12 mouse cellular contexts compared by ENCODE assay signal in the genomic region with DNA sequence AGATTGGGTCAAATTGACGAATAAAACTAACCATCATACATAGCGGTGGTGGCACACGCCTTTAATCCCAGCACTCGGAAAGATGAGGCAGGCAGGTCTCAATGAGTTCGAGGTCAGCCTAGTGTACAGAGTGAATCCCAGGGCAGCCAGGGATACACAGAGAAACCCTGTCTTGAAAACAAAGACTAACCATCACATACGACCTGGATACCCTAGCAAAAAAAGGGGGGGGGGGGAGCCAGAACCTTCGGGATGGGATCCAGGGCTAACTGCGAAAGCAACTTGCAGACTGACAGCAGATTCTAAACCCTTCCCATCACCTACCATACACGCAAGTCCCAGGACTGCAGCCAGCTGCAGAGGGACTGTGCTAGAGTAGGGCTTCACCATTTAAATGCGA. TPM values are rescaled to one million over a fixed set of nuclear protein-coding genes. Genes with fewer than 3 reads are reported as not detected.
A peak's percentile ranks its signal among the peaks of the same experiment; 100 is the strongest.
DNase-seq lines count a peak whose midpoint lies in the region; ATAC-seq and TF ChIP-seq lines count a peak whose summit lies in the region.
"Had no signal": no experiment of that assay in that cellular context is flagged by ENCODE, and none has a peak within 500 bp of the region (broad histone marks: within the 10 kb centered on the region; RNA-seq: fewer than 3 reads in every experiment).

No protein-coding gene starts in this region.

- no peak for ATAC-seq in heart, embryonic 16.5 days (replicated peaks; ENCODE audit: extremely low read depth, insufficient read depth, low FRiP score)
- no peak for ATAC-seq in megakaryocyte, adult 5-6 weeks (ENCODE audit: poor library complexity, severe bottlenecking)
- ATAC-seq in liver, postnatal 0 days: no peak
- no peak for ATAC-seq in intestine, embryonic 16.5 days
- ATAC-seq: hindbrain, embryonic 16.5 days had no signal

- no peak overlapping the region for H3K4me3 ChIP-seq in heart, embryonic 16.5 days (ENCODE audit: low read length)
- peak overlapping the region; percentile 84 for H3K4me3 ChIP-seq in megakaryocyte, embryonic 14.5 days (replicated peaks)
- H3K4me3 ChIP-seq in bone marrow macrophage, adult 2 months (ENCODE audit: insufficient read depth, low read length): peak overlapping the region; percentile 53
- H3K4me3 ChIP-seq in liver, postnatal 0 days (ENCODE audit: low read depth, low read length): no peak overlapping the region
- no peak overlapping the region for H3K4me3 ChIP-seq in intestine, embryonic 16.5 days (ENCODE audit: low read length)
- H3K4me3 ChIP-seq: forebrain, embryonic 15.5 days; neural tube, embryonic 12.5 days had no signal

- 82% methylated on average over 10 of the region's 10 CpGs for WGBS in heart, embryonic 16.5 days
- WGBS in liver, postnatal 0 days (ENCODE audit: insufficient replicate concordance): 84% methylated on average over 10 of the region's 10 CpGs
- WGBS in intestine, embryonic 16.5 days: 87% methylated on average over 10 of the region's 10 CpGs

- H3K4me2 ChIP-seq in heart, embryonic 16.5 days (ENCODE audit: low read depth, low read length): no peak overlapping the region; the same call in 1 of the 2 replicates
- peak overlapping the region; percentile 57 for H3K4me2 ChIP-seq in liver, postnatal 0 days (ENCODE audit: low read depth, low read length)
- no peak overlapping the region for H3K4me2 ChIP-seq in intestine, embryonic 16.5 days (ENCODE audit: low read depth, low read length)
- H3K4me2 ChIP-seq: forebrain, embryonic 15.5 days; neural tube, embryonic 12.5 days had no signal

- H3K36me3 ChIP-seq in heart, embryonic 16.5 days (ENCODE audit: control insufficient read depth, insufficient read depth): no peaks in the 10 kb centered on the region
- H3K36me3 ChIP-seq in megakaryocyte, embryonic 14.5 days (replicated peaks; ENCODE audit: low read length): no peaks in the 10 kb centered on the region
- no peaks in the 10 kb centered on the region for H3K36me3 ChIP-seq in liver, postnatal 0 days (replicated peaks; ENCODE audit: insufficient read depth, low read length)
- no peaks in the 10 kb centered on the region for H3K36me3 ChIP-seq in intestine, embryonic 16.5 days (ENCODE audit: control insufficient read depth, insufficient read depth, low read length)

- DNase-seq in heart, postnatal 14 days: no peak
- no peak for DNase-seq in liver, postnatal 0 days
- DNase-seq in cerebellum, adult 9-10 months: no peak
- DNase-seq: cerebellum, adult 8-10 months had no signal

- peak overlapping the region; percentile 70; the same call in 1 of the 2 replicates for H3K27ac ChIP-seq in heart, embryonic 16.5 days (ENCODE audit: low read length)
- H3K27ac ChIP-seq in bone marrow macrophage, adult 2 months (ENCODE audit: insufficient read depth, low read depth, low read length): peak overlapping the region; percentile 99
- H3K27ac ChIP-seq in liver, postnatal 0 days (ENCODE audit: low read depth): peak overlapping the region; percentile 49
- no peak overlapping the region for H3K27ac ChIP-seq in intestine, embryonic 16.5 days (ENCODE audit: low read length)
- H3K27ac ChIP-seq: forebrain, embryonic 15.5 days; neural tube, embryonic 12.5 days had no signal

- no peak for TF ChIP-seq POLR2A in bone marrow macrophage, adult 2 months (IDR thresholded peaks at IDR 0.05; ENCODE audit: borderline replicate concordance, low read depth, low read length)

- no peak for TF ChIP-seq CTCF in bone marrow macrophage, adult 2 months (IDR thresholded peaks at IDR 0.05; ENCODE audit: low read depth, low read length)
- no peak for TF ChIP-seq CTCF in liver, postnatal 0 days (IDR thresholded peaks at IDR 0.05; ENCODE audit: low read depth)

- TF ChIP-seq EP300 in liver, postnatal 0 days (IDR thresholded peaks at IDR 0.05; ENCODE audit: low read depth): no peak

- H3K27me3 ChIP-seq in heart, embryonic 16.5 days (ENCODE audit: control insufficient read depth, insufficient read depth, low read length): no peaks in the 10 kb centered on the region
- H3K27me3 ChIP-seq in megakaryocyte, embryonic 14.5 days (replicated peaks): no peaks in the 10 kb centered on the region
- no peaks in the 10 kb centered on the region for H3K27me3 ChIP-seq in liver, postnatal 0 days (ENCODE audit: insufficient read depth, low read length)
- no peaks in the 10 kb centered on the region for H3K27me3 ChIP-seq in intestine, embryonic 16.5 days (replicated peaks; ENCODE audit: control insufficient read depth, insufficient read depth, low read length)
- H3K27me3 ChIP-seq: forebrain, embryonic 15.5 days; neural tube, embryonic 12.5 days had no signal

- no peak overlapping the region for H3K9ac ChIP-seq in heart, embryonic 16.5 days (ENCODE audit: low read length)
- no peak overlapping the region for H3K9ac ChIP-seq in liver, postnatal 0 days (replicated peaks)
- no peak overlapping the region for H3K9ac ChIP-seq in intestine, embryonic 16.5 days (ENCODE audit: low read depth, low read length)
- H3K9ac ChIP-seq: forebrain, embryonic 15.5 days; neural tube, embryonic 12.5 days had no signal

- H3K4me1 ChIP-seq in heart, embryonic 16.5 days (ENCODE audit: control insufficient read depth, insufficient read depth, low read length): peaks cover 9% of the 10 kb centered on the region
- H3K4me1 ChIP-seq in megakaryocyte, embryonic 14.5 days: peaks cover 51% of the 10 kb centered on the region
- peaks cover 34% of the 10 kb centered on the region for H3K4me1 ChIP-seq in bone marrow macrophage, adult 2 months (ENCODE audit: control insufficient read depth, insufficient read depth, low read length)
- H3K4me1 ChIP-seq in liver, postnatal 0 days (ENCODE audit: insufficient read depth): peaks cover 17% of the 10 kb centered on the region
- H3K4me1 ChIP-seq in intestine, embryonic 16.5 days (ENCODE audit: control insufficient read depth, insufficient read depth, low read length): no peaks in the 10 kb centered on the region
- H3K4me1 ChIP-seq: forebrain, embryonic 15.5 days; neural tube, embryonic 12.5 days had no signal

- intact Hi-C loops in heart, postnatal 14 days (cut with DNase I): loop anchor here (2.0 kb wide), 2 partner anchors 132 to 384 kb away; partner anchors contain the start of genes Fbxo45 and Wdr53

- H3K9me3 ChIP-seq in heart, embryonic 16.5 days (replicated peaks; ENCODE audit: control insufficient read depth, low read length): no peaks in the 10 kb centered on the region
- H3K9me3 ChIP-seq in megakaryocyte, embryonic 14.5 days: no peaks in the 10 kb centered on the region
- no peaks in the 10 kb centered on the region for H3K9me3 ChIP-seq in liver, postnatal 0 days (ENCODE audit: low read length)
- no peaks in the 10 kb centered on the region for H3K9me3 ChIP-seq in intestine, embryonic 16.5 days (ENCODE audit: control insufficient read depth, low read length)
- H3K9me3 ChIP-seq: forebrain, embryonic 15.5 days; neural tube, embryonic 12.5 days had no signal

RNA-seq across cellular contexts. Expression of gene Cep19, which starts 14.8 kb away (rescaled TPM):
- 21.7 and 26.3 TPM in 2 replicates for polyA plus RNA-seq in heart, embryonic 16.5 days (2015; fragmentation: Nextera tagmentation; extraction: Ambion mirVana)
- 10 to 100 TPM in 1 of 2 experiments, 1 to 10 TPM in 1; 8.9 to 10.2 TPM for total RNA-seq in heart, postnatal 14 days (2021)
- 1.6 and 2.0 TPM in 2 replicates for polyA plus RNA-seq in megakaryocyte, embryonic 14.5 days (2012; ENCODE audit: insufficient read depth, low replicate concordance)
- total RNA-seq in megakaryocyte, adult 5-6 weeks (2015): 24.0 and 27.4 TPM in 2 replicates
- total RNA-seq in megakaryocyte, adult 5-6 weeks (2017): 36.6 and 44.3 TPM in 2 replicates
- 10.9 and 12.2 TPM in 2 replicates for polyA plus RNA-seq in bone marrow macrophage, adult 2 months (2012; ENCODE audit: insufficient read depth, insufficient read length, missing spikeins)
- 5.3 and 5.4 TPM in 2 replicates for polyA plus RNA-seq in liver, postnatal 0 days (2015; fragmentation: Nextera tagmentation; extraction: Ambion mirVana)
- polyA plus RNA-seq in intestine, embryonic 16.5 days (2015; fragmentation: Nextera tagmentation; extraction: Ambion mirVana): 26.1 and 29.3 TPM in 2 replicates

RNA-seq across cellular contexts. Expression of gene Pigx, which starts 14.9 kb away (rescaled TPM):
- 63.6 and 73.0 TPM in 2 replicates for polyA plus RNA-seq in heart, embryonic 16.5 days (2015; fragmentation: Nextera tagmentation; extraction: Ambion mirVana)
- 10 to 100 TPM; 18.8 to 24.5 TPM for total RNA-seq in heart, postnatal 14 days (2021)
- polyA plus RNA-seq in megakaryocyte, embryonic 14.5 days (2012; ENCODE audit: insufficient read depth, low replicate concordance): 30.0 and 61.3 TPM in 2 replicates
- 84.8 and 109 TPM in 2 replicates for total RNA-seq in megakaryocyte, adult 5-6 weeks (2015)
- 33.2 and 38.3 TPM in 2 replicates for total RNA-seq in megakaryocyte, adult 5-6 weeks (2017)
- polyA plus RNA-seq in bone marrow macrophage, adult 2 months (2012; ENCODE audit: insufficient read depth, insufficient read length, missing spikeins): 39.1 and 49.3 TPM in 2 replicates
- polyA plus RNA-seq in liver, postnatal 0 days (2015; fragmentation: Nextera tagmentation; extraction: Ambion mirVana): 65.3 and 66.6 TPM in 2 replicates
- 108 and 109 TPM in 2 replicates for polyA plus RNA-seq in intestine, embryonic 16.5 days (2015; fragmentation: Nextera tagmentation; extraction: Ambion mirVana)

RNA-seq across cellular contexts. Expression of gene Pak2, which starts 35.3 kb away (rescaled TPM):
- polyA plus RNA-seq in heart, embryonic 16.5 days (2015; fragmentation: Nextera tagmentation; extraction: Ambion mirVana): 23.9 and 26.5 TPM in 2 replicates
- total RNA-seq in heart, postnatal 14 days (2021): 10 to 100 TPM; 31.9 to 32.9 TPM
- polyA plus RNA-seq in megakaryocyte, embryonic 14.5 days (2012; ENCODE audit: insufficient read depth, low replicate concordance): 16.0 and 24.5 TPM in 2 replicates
- 78.8 and 81.9 TPM in 2 replicates for total RNA-seq in megakaryocyte, adult 5-6 weeks (2015)
- 78.5 and 88.8 TPM in 2 replicates for total RNA-seq in megakaryocyte, adult 5-6 weeks (2017)
- 58.8 and 63.0 TPM in 2 replicates for polyA plus RNA-seq in bone marrow macrophage, adult 2 months (2012; ENCODE audit: insufficient read depth, insufficient read length, missing spikeins)
- polyA plus RNA-seq in liver, postnatal 0 days (2015; fragmentation: Nextera tagmentation; extraction: Ambion mirVana): 9.1 and 10.3 TPM in 2 replicates
- polyA plus RNA-seq in intestine, embryonic 16.5 days (2015; fragmentation: Nextera tagmentation; extraction: Ambion mirVana): 34.5 and 34.6 TPM in 2 replicates

RNA-seq across cellular contexts. Expression of gene Nrros, which starts 51.0 kb away (rescaled TPM):
- 18.1 and 20.5 TPM in 2 replicates for polyA plus RNA-seq in heart, embryonic 16.5 days (2015; fragmentation: Nextera tagmentation; extraction: Ambion mirVana)
- total RNA-seq in heart, postnatal 14 days (2021): 1 to 10 TPM; 5.8 to 7.3 TPM
- 75.8 and 110 TPM in 2 replicates for polyA plus RNA-seq in megakaryocyte, embryonic 14.5 days (2012; ENCODE audit: insufficient read depth, low replicate concordance)
- 194 and 211 TPM in 2 replicates for total RNA-seq in megakaryocyte, adult 5-6 weeks (2015)
- 134 and 165 TPM in 2 replicates for total RNA-seq in megakaryocyte, adult 5-6 weeks (2017)
- 227 and 230 TPM in 2 replicates for polyA plus RNA-seq in bone marrow macrophage, adult 2 months (2012; ENCODE audit: insufficient read depth, insufficient read length, missing spikeins)
- polyA plus RNA-seq in liver, postnatal 0 days (2015; fragmentation: Nextera tagmentation; extraction: Ambion mirVana): 18.5 and 20.5 TPM in 2 replicates
- polyA plus RNA-seq in intestine, embryonic 16.5 days (2015; fragmentation: Nextera tagmentation; extraction: Ambion mirVana): 13.1 and 13.3 TPM in 2 replicates

Comparison
In these comparisons a context has a peak if more than half of its experiments do, and no peak if none do; other contexts are left out.
1. H3K4me3 ChIP-seq: peak in megakaryocyte, embryonic 14.5 days (single experiment) and bone marrow macrophage, adult 2 months (single experiment); none in heart, embryonic 16.5 days (single experiment), liver, postnatal 0 days (single experiment) and intestine, embryonic 16.5 days (single experiment).